Mouse (Mus musculus) G1E (cell line): Measurements from ENCODE around the gene Dyrk1a. TPM values are rescaled to one million over a fixed set of nuclear protein-coding genes. Genes with fewer than 3 reads are reported as not detected.

Source experiments
- ATAC-seq: 2 replicates; pipeline ENCODE4 v1.8.0; 2016; ENCODE audit warnings: mild to moderate bottlenecking; ENCODE audit not compliant: insufficient number of reproducible peaks, poor library complexity, low FRiP score, severe bottlenecking; ENCODE audit errors: extremely low read depth
- DNase-seq: peaks from one replicate; pipeline ENCODE4 v3.0.0; 2012; ENCODE audit warnings: low spot score
- H3K27me3 ChIP-seq: 2 replicates; pipeline ENCODE4 v1.6.1; 2012; ENCODE audit warnings: mild to moderate bottlenecking, low read length, inconsistent platforms; ENCODE audit not compliant: insufficient read depth
- H3K36me3 ChIP-seq: replicated peaks from 2 replicates; pipeline ENCODE3; 2012; ENCODE audit warnings: mild to moderate bottlenecking, inconsistent platforms
- H3K4me1 ChIP-seq: 2 replicates; pipeline ENCODE4 v1.6.1; 2012; ENCODE audit warnings: low read depth, low read length, inconsistent platforms, mixed read lengths; ENCODE audit not compliant: insufficient read depth
- H3K4me3 ChIP-seq: 2 replicates; pipeline ENCODE4 v1.5.1; 2012; ENCODE audit warnings: low read depth, mild to moderate bottlenecking, inconsistent platforms, low read length, moderate library complexity, mixed read lengths
- H3K9me3 ChIP-seq: replicated peaks from 2 replicates; pipeline ENCODE4 v1.6.1; 2012; ENCODE audit warnings: inconsistent platforms
- CTCF ChIP-seq: IDR thresholded peaks from 2 replicates; pipeline ENCODE4 v1.5.1; 2012; ENCODE audit warnings: low read depth, low read length, inconsistent platforms, mixed read lengths
- GATA1 ChIP-seq: IDR thresholded peaks from 2 replicates; pipeline ENCODE4 v1.6.1; 2012; ENCODE audit warnings: borderline replicate concordance, low read length, inconsistent platforms, mixed read lengths
- GATA2 ChIP-seq: IDR thresholded peaks from 2 replicates; pipeline ENCODE4 v1.6.1; 2012; ENCODE audit warnings: low read depth, low read length, inconsistent platforms, borderline replicate concordance
- POLR2AphosphoS5 ChIP-seq: IDR thresholded peaks from 2 replicates; pipeline ENCODE4 v1.6.1; 2012; ENCODE audit warnings: low read depth, low read length, inconsistent platforms; ENCODE audit not compliant: insufficient replicate concordance
- TAL1 ChIP-seq: conservative IDR thresholded peaks from 2 replicates; pipeline ENCODE4 v1.6.1; 2012; ENCODE audit warnings: low read depth, low read length, inconsistent platforms, mixed read lengths
- polyA plus RNA-seq: library from polyadenylated mRNA; stranded (reverse); fragments of >175 nt; gene quantifications from 2 replicates; pipeline ENCODE4 v1.2.3, GENCODE M21; 2012
- total RNA-seq, 2 experiments: library from RNA; stranded (forward) in 1 of 2; stranded (reverse) in 1 of 2; fragments of 200-1000 nt in 1 of 2; fragments of >200 nt in 1 of 2; fragmentation: Nextera tagmentation in 1 of 2; gene quantifications; 2 replicates each; pipeline ENCODE4 v1.2.3; 2014 to 2017

Gene Dyrk1a
- total and polyA plus RNA-seq, 3 experiments = 14.5 to 106 (median 67.3) TPM

- Histone ChIP-seq H3K9me3 (peaks cover 3% of the 10 kb centered on the region), H3K4me3 (no peak overlapping the region), H3K4me1 (no peaks in the 10 kb centered on the region), H3K36me3 (no peaks in the 10 kb centered on the region), H3K27me3 (peaks cover 11% of the 10 kb centered on the region; the same call in 1 of the 2 replicates)
- DNase-seq = no peak
- TF ChIP-seq GATA2 (no peak), POLR2AphosphoS5 (no peak), CTCF (no peak), GATA1 (no peak), TAL1 (no peak)
- ATAC-seq = no peak
Measured at GRCm38 (mm10) chr16:94724061-94724596, 154.3 kb downstream of the Dyrk1a start.

GRCm38 (mm10) chr16:94724747-94725211 is 155.0 kb downstream of the Dyrk1a start:
- TF ChIP-seq POLR2AphosphoS5 = no peak
- no peak for TF ChIP-seq TAL1
- no peak for TF ChIP-seq CTCF
- TF ChIP-seq GATA2 = no peak
- no peak for TF ChIP-seq GATA1
- Histone ChIP-seq H3K27me3 (peaks cover 11% of the 10 kb centered on the region; the same call in 1 of the 2 replicates), H3K4me1 (no peaks in the 10 kb centered on the region), H3K9me3 (peaks cover 6% of the 10 kb centered on the region), H3K36me3 (no peaks in the 10 kb centered on the region), H3K4me3 (no peak overlapping the region)
- ATAC-seq (no peak), DNase-seq (no peak)

- no peak overlapping the region for H3K4me3 ChIP-seq
- DNase-seq = no peak
- TF ChIP-seq POLR2AphosphoS5 = no peak
- no peak for TF ChIP-seq GATA2
- no peak for TF ChIP-seq TAL1
- TF ChIP-seq CTCF = no peak
- H3K36me3 ChIP-seq = no peaks in the 10 kb centered on the region
- H3K27me3 ChIP-seq = peaks cover 7% of the 10 kb centered on the region; the same call in 1 of the 2 replicates
- peaks cover 6% of the 10 kb centered on the region for H3K9me3 ChIP-seq
- H3K4me1 ChIP-seq = no peaks in the 10 kb centered on the region
- ATAC-seq = no peak
Measured at GRCm38 (mm10) chr16:94729236-94729635, 159.4 kb downstream of the Dyrk1a start.

- DNase-seq (no peak), ATAC-seq (no peak)
- Histone ChIP-seq H3K27me3 (no peaks in the 10 kb centered on the region; the same call in 1 of the 2 replicates), H3K4me1 (no peaks in the 10 kb centered on the region), H3K4me3 (no peak overlapping the region), H3K9me3 (peaks cover 6% of the 10 kb centered on the region), H3K36me3 (no peaks in the 10 kb centered on the region)
- TF ChIP-seq POLR2AphosphoS5 = no peak
- TF ChIP-seq CTCF = no peak
- no peak for TF ChIP-seq GATA2
- no peak for TF ChIP-seq GATA1
- no peak for TF ChIP-seq TAL1
Measured at GRCm38 (mm10) chr16:94731027-94731426, 161.2 kb downstream of the Dyrk1a start.

GRCm38 (mm10) chr16:94735472-94735871 is 165.7 kb downstream of the Dyrk1a start:
- peaks cover 12% of the 10 kb centered on the region for H3K27me3 ChIP-seq
- DNase-seq (no peak), ATAC-seq (no peak)
- no peak for TF ChIP-seq GATA2
- no peak for TF ChIP-seq GATA1
- TF ChIP-seq TAL1 = no peak
- TF ChIP-seq CTCF = no peak
- no peak for TF ChIP-seq POLR2AphosphoS5
- no peaks in the 10 kb centered on the region for H3K4me1 ChIP-seq
- H3K36me3 ChIP-seq = no peaks in the 10 kb centered on the region
- H3K4me3 ChIP-seq = no peak overlapping the region
- H3K9me3 ChIP-seq = no peaks in the 10 kb centered on the region

GRCm38 (mm10) chr16:94736462-94737358 is 166.9 kb downstream of the Dyrk1a start:
- DNase-seq = no peak
- no peak for ATAC-seq
- no peaks in the 10 kb centered on the region for H3K4me1 ChIP-seq
- no peaks in the 10 kb centered on the region for H3K36me3 ChIP-seq
- no peaks in the 10 kb centered on the region for H3K9me3 ChIP-seq
- no peak overlapping the region for H3K4me3 ChIP-seq
- no peak for TF ChIP-seq GATA2
- TF ChIP-seq POLR2AphosphoS5 = no peak
- TF ChIP-seq CTCF = no peak
- TF ChIP-seq GATA1 = no peak
- TF ChIP-seq TAL1 = no peak
- peaks cover 15% of the 10 kb centered on the region for H3K27me3 ChIP-seq
